Mouse (Mus musculus) urinary bladder, postnatal 14 days (tissue): ENCODE data around the gene Ccdc191.

ENCODE experiments used
- DNase-seq: peaks from one replicate; pipeline ENCODE4 v3.0.0; 2021; ENCODE audit warnings: low spot score

The Ccdc191 gene

DNA sequence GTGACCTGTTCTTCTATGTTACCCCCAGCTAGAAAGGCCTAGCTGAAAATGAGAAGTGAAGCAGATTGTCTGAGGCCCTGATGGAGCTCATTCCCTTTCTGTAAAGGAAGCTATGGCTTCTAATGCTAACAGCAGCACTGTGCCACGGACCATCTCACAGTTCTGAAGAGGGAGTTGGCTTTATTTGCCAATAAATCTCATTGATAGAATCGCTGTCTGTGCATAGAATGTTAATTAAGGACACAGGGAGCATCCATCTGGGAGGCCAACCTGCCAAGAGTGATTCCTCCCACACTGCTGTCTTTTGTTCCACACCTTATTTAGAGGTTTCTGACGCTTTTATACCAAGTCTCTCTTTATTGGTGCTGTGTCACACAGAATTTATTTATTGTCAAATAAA lies 41.9 kb downstream of the Ccdc191 start:
- DNase-seq: no peak

DNA sequence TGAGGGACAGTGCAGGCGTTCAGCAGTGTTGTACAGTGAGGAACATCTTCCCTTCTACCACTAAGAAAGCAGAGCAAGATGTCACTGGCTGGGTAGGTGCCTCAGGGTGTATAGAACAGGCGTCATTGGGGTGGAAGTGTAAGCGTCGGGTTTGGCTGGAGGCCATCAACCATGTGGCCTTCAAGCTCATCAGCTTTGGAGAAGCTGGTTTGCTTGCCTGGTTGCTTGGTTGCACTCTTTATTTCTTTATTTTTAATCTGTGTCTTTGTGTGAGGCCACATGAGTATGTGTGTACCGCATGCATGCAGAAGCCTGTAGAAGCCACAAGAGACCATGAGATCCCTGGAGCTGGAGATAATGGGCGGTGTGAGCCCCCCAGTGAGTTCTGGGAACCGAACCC lies 42.7 kb downstream of the Ccdc191 start:
- no peak for DNase-seq

DNA sequence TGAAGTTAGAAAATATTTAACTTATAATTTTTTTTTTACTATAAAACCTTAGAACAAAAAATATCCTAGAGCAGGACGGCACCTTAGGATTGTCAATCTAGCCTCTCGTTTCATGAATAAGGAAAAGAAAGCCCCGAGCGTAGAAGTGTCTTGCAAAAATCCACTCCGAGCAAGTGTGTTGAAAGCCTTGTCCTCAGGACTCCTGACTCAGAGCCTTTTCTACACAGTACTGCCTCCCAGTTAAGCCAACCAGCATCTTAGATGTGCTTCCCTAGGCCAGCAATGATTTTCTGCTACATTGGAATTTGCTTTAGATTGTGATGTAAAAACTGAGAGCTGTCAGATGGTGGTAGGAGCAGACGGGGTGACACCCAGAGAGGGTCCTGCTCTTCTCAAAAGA lies 43.4 kb downstream of the Ccdc191 start:
- DNase-seq: no peak

DNA sequence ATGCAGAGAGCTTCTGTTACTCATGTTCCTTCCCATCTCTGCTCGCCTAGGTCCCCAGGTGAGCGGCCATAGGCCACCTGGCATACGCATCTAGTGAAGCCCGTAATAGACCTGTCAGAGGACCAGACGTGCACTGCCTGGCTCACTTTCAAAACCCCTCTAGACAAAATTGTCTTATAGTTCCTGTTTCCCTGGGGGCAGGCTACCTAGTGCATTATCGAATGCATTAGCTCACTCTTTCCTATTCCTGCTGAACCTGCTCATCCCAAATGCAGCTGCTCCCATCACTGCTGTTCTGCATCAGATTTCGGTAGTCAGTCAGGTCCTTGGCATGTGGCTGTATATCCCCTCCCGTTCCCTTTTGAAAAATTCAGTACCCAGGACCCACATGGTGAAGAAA lies 45.3 kb downstream of the Ccdc191 start:
- no peak for DNase-seq

DNA sequence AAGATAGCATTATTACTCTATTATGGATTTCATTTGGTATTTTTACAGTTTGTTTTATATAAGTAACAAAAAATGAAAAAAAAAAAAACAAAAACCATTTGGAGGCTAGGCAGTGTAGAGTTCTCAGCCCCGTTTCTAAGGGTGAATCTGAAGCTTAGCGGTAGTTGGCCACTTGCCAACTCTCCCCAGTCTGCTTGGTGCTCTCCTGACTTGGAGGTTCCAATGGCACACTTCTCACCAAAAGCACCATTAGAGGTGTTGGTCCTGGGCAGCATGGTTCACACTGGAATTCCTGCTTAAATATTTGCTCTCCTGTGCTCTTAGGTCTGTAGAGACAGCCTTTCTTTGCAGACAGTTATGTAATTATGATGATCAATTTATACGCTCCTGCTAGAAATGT lies 45.8 kb downstream of the Ccdc191 start:
- DNase-seq: no peak

DNA sequence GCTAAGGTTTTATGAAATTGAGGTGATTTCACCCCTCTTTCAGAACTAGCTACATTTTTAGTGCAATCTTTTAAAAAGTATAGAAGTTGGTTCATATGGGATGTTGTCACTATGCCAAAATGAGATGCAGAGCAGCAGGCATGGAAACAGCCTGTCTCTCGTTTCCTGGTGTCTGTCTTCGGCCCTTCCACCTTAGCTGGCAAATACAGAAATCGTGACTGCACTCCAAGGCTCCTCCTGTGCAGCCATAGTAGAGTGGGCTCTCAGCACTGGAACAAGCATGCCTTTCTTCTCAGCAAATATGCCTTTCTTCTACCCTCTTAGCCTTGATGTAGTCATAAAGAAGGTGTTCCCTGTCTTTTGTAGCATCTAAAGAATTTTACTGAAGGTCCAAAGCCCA lies 46.3 kb downstream of the Ccdc191 start:
- DNase-seq: no peak

DNA sequence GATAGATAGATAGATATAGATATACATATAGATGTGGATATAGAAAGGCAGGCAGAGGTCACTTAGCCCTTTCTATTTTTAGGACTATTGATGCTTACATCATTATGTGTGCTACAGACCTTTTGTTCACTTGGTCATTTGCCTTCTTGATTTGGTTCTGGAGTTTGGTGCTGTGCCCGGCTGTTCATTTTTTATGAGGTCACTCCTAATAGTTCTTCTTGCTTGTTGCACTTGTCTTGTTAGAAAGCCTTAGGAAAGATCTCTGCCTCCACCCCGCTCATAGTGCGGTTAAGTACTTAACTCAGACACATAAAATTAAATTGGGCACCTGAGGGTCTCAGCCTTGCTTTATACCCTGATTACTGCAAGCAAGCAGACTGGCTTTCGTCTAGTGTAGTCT lies 51.2 kb downstream of the Ccdc191 start:
- DNase-seq: no peak

DNA sequence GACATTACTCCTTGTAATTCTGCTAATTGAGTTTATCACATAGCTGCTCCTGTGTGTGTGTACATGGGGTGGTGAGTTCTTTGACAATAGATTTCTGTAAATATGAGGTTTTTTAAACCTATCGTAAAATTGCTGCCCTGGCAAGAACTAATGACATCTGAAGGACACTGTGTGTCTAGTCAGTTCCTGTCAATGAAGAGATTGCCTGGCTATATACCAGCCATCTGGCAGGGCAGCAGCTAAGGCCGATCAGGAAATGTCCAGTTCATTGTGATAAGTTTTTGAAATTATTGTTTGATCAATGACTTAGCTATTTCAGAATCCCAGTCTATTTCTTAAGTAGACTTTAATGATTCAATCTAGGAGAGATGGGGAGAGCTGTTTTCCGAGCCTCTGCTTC lies 55.8 kb downstream of the Ccdc191 start:
- DNase-seq: no peak

DNA sequence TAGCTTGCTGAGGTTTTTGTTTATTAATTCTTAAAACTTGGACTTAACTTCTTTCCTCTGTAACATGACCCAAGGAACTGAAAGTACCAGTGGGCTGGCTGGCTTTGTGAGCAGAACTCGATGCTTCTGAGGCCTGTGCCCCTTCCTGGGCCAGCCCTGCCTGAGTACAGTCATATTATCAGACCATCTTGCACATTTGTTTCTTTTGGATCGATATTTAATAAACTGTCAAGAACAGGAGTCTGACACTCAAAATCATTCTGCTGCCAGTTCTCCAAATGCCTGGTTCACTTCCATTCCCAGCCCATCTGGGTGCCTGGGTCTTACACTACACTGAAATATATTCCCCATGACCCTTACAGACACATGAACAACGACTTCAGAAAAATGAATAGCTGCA lies 56.3 kb downstream of the Ccdc191 start:
- no peak for DNase-seq

DNA sequence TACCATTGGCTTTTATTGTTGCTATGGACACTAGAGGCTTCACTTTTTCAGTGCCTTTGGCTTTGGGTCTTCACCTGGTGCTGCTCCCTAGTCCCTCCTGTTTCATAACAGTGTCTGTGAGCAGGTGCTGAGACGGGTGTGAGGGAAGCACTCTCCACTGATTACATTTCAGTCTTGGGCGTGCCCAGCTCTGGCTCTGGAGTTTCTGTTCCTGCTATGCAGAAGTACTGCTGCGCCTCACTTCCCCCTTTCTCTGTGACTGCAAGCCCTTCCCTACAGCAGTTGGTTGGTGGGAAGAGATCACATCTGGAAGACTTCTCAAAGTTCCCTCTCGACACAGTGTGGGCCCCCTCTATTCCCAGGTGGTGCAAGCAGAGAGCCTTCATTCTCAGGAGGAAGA lies 62.0 kb downstream of the Ccdc191 start:
- no peak for DNase-seq

DNA sequence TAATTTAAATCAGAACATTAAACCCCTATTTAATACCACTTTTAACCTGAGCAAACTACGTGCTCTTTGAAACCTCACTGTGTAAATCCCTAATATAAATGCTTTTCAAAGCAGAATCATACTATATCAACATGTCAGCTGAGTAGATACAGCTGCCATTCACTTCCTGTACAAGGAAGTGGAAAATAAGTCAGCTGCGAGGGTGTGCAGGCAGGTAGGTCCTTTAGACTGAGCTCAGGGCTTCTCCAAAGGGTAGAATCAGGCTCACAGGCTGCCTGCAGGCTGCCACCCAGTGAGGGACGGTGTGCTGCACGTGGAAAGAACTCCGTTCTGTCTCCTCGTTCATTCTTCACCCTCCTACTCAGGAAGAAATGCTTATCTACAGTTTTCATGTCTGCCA lies 65.3 kb downstream of the Ccdc191 start:
- no peak for DNase-seq

DNA sequence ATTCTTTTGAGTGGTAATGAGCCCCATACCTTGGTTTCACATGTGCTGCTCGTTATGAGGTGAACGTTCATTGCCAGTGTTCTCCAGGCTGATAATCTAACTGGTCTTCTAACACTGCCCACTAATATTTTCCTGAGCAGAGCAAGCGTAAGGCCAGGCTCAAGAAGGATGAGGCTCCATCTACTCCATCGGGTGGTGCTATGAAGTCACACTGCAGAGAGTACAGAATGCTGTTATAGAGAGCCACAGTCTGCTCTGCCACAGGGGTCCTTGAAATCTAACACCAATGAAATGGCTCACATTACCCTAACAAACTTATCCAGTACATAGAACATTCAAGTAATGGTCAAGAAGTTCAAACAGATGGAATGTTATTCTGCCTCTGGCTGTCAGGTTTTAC lies 68.4 kb downstream of the Ccdc191 start:
- DNase-seq: no peak

DNA sequence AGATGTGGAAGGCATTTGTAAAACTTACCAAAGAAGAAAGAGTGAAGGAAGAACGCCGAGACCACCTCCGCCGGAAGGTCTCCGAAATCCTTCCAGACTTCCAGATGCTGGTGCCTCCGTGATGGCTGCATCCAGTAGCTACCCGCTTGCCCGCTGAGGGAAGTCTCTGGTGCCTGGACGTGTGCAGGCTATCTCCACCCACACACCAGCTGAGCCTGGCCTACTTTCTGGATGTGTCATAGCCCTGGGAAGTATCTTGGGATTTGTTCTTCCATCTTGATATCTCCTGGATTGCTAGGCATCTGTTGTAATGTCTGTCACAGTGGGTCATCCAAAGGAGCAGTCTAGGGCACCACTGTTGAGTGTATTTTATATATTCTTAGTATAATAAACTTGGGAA lies 73.7 kb downstream of the Ccdc191 start:
- DNase-seq: no peak

DNA sequence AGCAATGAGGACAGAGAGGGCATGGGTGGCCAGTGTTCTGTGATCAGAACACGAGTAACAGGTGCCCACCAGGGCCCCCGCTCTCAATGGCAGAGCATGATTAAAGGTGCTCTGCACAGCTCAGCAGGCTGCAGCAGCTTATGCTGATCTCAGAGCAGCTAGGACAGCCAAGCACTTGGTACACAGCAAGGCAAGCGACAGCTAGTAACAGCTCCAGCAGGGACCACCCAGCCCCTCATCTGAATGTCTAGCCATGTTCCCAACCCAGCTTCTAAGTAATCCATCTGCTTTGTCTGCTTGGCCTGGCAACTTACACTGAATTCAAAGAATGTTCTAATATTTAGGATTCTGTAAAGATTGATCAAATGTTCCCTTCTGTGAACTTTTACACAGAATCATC lies 74.2 kb downstream of the Ccdc191 start:
- no peak for DNase-seq

DNA sequence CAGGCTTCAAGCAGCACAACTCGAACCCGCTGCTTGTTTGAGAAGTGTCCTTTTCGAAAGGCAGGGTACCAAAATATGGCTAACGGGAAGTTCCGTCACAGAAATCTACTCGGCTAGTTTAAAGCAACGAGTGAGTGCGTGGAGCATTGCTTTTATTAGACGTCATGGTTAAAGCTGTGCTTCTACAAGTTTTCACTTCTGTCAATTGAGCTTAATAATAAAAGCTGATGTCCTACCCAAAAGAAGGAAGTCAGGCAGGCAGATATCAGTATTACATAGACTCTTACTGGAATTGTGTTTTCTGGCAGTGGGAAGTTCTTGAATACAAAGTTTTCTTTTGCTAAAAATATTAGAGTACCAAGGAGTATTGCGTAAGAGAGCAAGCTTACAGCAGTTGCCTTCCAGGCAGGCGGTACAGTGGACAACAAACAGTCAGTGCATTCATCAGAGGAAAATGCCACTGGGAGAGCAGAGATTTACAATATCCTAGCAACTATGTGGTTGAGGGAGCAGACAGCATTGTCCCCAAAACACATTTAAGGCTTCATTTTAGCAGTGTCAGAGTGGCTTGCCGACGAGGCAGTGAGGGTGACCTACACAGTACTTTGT lies 76.3 kb downstream of the Ccdc191 start:
- no peak for DNase-seq

DNA sequence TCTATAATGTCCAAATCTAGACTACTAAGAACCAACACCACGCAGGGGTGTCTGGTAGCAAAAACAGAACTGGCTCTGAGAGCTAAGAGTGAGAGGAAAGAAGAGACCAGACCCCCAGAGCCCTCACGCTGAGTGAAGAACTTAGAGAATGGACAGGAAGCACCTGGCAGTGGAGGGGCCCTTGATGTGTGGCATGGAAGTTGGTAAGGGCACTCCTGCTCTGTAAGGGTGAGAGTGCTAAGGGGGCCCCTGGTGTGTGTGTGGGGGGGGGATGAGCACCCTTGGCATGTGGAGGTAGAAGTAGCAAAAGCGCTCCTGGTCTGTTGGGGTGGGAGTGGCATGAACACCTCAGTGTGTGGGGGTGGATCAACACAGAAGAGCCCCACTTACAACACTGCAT lies 80.8 kb downstream of the Ccdc191 start:
- no peak for DNase-seq

DNA sequence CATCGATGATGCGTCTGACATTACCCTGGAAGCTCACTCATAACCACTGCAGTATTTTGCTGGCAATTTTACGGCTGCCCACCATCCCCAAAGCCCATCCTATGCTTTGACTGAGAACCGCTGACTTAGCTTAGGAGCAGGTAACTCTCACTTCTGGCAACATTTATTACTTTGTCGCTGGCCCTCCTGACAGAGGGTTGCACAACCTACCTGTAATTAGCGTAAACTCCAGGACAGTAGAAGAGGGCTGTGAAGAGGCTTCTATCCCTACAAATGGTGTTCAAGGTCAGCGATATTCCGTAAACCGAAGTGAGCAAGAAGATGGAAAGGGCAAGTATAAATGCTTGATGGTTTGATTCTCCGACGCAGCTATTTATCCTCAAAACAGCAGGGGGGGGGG lies 81.6 kb downstream of the Ccdc191 start:
- DNase-seq: no peak

DNA sequence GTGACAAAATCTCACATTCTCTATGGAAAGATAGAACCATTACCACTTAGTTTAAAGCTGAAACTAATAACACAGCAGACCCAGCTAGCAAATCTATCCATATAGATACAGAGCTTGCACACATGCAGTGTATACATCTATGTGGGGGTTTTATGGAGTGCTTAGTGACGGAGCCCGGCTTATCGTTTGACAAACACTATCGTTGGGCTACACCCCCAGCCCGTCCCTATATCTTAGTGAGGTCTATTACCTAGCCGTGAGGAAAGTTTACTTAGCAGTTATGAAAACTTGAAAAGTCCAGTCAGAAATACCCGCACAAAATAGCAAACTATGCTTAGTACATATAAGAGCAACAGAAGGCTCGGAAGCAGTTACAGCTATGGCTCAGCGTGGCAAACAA lies 82.1 kb downstream of the Ccdc191 start:
- no peak for DNase-seq

DNA sequence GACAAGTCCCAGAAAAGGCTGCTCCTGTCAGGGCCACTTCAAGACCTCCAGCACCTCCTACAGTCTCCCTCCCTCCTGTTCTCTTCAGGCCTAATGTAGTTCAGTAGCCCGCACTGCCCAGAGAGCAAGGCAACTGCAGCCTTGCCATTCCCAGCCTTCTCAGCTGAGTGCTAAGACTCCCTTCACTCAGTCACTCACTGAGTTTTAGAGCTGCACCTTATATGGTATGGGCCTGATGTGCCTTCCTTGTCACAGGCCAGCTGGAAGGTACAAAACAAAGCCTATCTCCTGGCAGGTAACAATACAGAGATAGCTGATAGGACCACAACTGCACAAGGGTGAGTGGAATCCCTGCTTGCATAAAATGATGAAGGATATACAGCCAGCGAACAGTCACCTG lies 82.8 kb downstream of the Ccdc191 start:
- DNase-seq: no peak

DNA sequence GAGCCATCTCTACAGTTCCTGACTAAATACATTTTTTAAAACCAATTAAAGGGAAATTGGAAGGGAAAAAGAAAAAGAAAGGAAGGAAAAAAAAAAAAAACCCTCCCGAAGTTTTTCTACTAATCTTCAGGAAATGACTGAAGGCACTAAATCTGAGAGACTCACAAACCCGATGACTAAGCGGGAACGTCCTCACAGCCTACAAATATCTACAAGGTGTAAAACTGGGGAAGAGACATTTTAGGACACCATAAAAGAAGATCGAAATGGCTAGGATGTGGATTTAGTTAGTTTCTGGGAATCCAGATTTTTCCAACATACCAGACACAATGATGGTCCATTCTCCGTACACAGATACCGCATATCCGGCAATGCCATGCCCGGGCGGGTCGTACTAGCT lies 83.5 kb downstream of the Ccdc191 start:
- no peak for DNase-seq

DNA sequence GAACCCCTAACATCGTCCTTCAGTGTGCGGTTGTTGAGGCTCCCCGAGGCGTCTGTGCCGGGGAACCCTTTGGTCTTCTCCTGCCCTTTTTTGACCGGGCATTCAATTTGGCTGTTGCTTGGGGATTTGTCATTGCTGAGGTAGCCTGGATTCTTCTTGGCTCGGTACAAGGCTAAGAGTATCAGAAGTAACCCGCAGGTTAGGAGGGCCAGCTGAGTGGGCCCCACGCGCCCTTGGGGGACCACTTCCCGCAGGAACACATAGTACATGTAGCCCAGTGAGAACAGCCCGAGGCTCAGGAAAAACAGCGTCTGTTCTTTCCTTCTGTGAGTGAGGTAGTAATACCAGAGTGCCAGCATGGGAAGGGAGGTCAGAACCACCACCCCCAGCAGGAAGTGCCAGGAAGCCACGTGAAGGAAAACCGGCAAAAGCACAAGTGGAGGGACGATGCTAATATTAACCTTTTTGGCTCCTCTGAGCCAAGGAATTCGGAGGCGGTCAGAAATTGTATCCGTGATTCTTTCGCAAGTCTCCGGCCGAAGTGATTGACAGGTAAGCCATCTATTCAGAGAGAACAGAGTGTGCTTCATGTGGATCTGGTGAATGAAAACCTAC lies 84.1 kb downstream of the Ccdc191 start:
- no peak for DNase-seq

DNA sequence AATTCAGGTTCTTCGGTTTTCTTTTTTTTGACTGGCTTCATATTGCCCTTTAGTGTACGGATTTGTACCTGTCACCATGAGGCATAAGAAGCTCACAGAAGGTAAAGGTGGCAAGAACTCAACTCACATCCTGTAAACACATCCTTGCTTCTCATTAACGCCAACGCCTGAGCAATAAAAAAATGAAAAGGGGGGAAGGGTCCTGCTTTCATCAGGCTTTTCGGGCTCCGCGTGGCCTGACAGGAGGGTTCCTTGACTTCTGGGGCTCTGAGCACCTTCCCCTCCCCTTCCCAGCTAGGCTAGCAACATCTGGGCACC lies 89.4 kb downstream of the Ccdc191 start:
- no peak for DNase-seq

DNA sequence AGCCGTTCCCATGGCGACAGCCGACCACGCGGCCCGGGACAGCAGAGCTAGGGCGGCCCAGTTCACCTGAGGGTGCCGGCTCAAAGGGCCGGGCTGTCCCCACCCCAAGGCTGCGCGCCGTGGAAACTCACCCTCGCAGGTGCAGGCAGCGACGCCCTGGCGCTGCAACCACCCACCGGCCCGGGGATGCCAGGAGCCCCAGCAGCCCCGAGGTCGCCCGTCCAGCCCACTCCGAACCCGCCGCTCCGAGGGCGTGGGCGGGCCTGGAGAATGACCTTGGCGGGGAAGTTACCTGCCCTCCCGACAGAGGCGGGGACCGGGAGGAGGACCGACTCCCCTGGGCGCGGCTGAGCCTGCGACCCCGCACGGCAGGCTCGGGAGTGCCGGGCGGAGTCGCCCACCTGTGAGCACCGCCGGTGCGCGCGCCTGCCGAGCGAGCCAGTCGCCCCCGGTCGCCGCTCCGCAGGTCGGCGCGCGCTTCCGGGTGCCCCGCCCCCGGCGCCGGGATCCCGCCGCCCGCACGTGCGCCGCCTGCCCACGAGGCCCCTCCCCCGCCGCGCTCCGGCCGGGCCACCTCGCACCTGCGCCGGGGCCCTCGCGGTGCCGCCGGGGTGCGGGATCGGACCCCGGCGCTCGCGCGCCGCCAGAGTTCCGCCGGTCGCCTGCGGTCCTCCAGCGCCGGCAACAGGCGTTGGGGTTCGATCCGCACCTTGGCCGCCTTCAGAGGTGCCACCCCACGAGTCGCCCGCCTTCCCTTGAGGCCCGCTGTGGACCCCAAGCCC lies 89.9 kb downstream of the Ccdc191 start, which contains the start of gene Zdhhc23:
Gene Zdhhc23 (minus strand): TSS at position 464 of the 782 bp plus-strand sequence.
- DNase-seq: peak; percentile 40

DNA sequence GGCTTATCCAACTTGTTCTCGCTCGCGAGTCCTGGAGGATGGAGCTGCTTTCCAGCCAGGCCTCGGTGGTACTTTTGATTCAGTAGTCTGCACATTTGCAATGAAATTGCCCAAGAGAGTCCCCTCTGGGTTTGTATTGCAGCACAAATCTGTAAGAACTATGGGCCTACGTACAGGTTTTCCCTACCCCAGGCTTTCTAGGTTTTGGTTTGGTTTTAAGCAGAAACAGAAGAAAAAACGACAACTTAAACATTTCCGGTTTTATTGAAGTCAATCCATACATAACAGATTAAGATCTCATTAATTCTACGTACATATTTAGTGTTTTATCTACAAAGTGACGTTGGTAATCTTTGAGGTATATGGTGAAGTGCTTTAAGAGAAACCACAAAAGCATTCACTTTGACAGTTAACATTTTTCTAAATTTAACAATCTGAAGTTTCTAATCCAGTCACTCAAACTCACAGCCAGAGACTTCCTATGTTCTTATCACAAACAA lies 90.6 kb downstream of the Ccdc191 start:
- DNase-seq: no peak
